Mouse (Mus musculus) lung, embryonic 14.5 days (tissue): ENCODE results near the gene Sh3bp5. TPM values are rescaled to one million over a fixed set of nuclear protein-coding genes. Genes with fewer than 3 reads are reported as not detected.

Experiments
- ATAC-seq: fragments of 200-750 bp; cut with Nextera tagmentation; 2 replicates; pipeline ENCODE4 v1.8.0; 2017; ENCODE audit warnings: mild to moderate bottlenecking, moderate TSS enrichment, moderate library complexity; ENCODE audit not compliant: insufficient read depth
- DNase-seq: peaks from one replicate; pipeline ENCODE4 v3.0.0-alpha.2; 2015
- H3K27ac ChIP-seq: fragments of 300-500 bp; sonication (generic); 2 replicates; pipeline ENCODE4 v1.5.1; 2014; ENCODE audit warnings: low read depth, mild to moderate bottlenecking, moderate library complexity
- H3K27me3 ChIP-seq: fragments of 300-500 bp; sonication (generic); 2 replicates; pipeline ENCODE4 v1.6.1; 2014; ENCODE audit warnings: low read length, control low read depth; ENCODE audit not compliant: insufficient read depth
- H3K36me3 ChIP-seq: fragments of 300-500 bp; sonication (generic); 2 replicates; pipeline ENCODE4 v1.6.1; 2014; ENCODE audit warnings: control low read depth; ENCODE audit not compliant: insufficient read depth
- H3K4me1 ChIP-seq: fragments of 300-500 bp; sonication (generic); 2 replicates; pipeline ENCODE4 v1.6.1; 2014; ENCODE audit warnings: antibody characterized with exemption, control low read depth; ENCODE audit not compliant: insufficient read depth
- H3K4me2 ChIP-seq: fragments of 300-500 bp; sonication (generic); 2 replicates; pipeline ENCODE4 v1.6.1; 2014; ENCODE audit warnings: mild to moderate bottlenecking
- H3K4me3 ChIP-seq: fragments of 300-500 bp; sonication (generic); 2 replicates; pipeline ENCODE4 v1.5.1; 2014; ENCODE audit warnings: low read depth, low read length
- H3K9ac ChIP-seq: fragments of 300-500 bp; sonication (generic); 2 replicates; pipeline ENCODE4 v1.6.1; 2014
- H3K9me3 ChIP-seq: fragments of 300-500 bp; sonication (generic); 2 replicates; pipeline ENCODE4 v1.6.1; 2016; ENCODE audit warnings: low read depth, low read length, control low read depth
- CTCF ChIP-seq: IDR thresholded peaks from 2 replicates; pipeline ENCODE4 v1.5.1; 2016; ENCODE audit warnings: antibody characterized with exemption, low read depth
- WGBS: fragments of 180-500 bp; shearing (Covaris S2); extraction: QIAGEN DNeasy Blood & Tissue Kit; methylation state at CpG from one replicate; pipeline ENCODE4 v1.1.7; 2014; 5-methylcytosine and 5-hydroxymethylcytosine counted together
- polyA plus RNA-seq: library from polyadenylated mRNA; unstranded; fragments of >200 nt; fragmentation: Nextera tagmentation; extraction: Ambion mirVana; gene quantifications from 2 replicates; pipeline ENCODE4 v1.2.1, GENCODE M21; 2014

The Sh3bp5 gene
- polyA plus RNA-seq, 1 experiment from 2014 or later = 14.8 TPM

DNA sequence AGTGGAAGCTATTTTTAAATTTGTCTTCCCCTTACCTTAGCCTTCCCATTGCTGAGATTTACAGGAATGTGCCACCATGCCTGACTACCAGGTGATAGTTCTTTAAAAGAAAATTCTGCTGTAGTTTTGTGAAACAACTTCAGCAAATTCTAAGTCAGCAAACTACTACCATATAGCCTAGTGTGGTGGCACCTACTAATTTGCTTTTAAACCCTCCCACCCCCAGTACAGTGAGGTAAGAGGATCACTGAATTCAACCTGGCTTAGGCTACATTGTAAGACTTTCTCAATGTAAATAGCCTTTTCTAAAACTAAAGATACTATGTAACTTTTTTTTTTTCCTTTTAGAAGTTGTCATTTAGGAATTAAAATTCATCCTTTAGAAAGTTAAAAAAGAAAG, 97.9 kb downstream of the Sh3bp5 start:
- ATAC-seq = no peak
- H3K36me3 ChIP-seq = peaks cover 14% of the 10 kb centered on the region
- H3K27ac ChIP-seq = no peak overlapping the region
- no peaks in the 10 kb centered on the region for H3K9me3 ChIP-seq
- no peaks in the 10 kb centered on the region for H3K27me3 ChIP-seq
- peak overlapping the region; percentile 90 for H3K4me3 ChIP-seq
- DNase-seq = no peak
- TF ChIP-seq CTCF = no peak
- H3K9ac ChIP-seq = peak overlapping the region; percentile 89
- H3K4me2 ChIP-seq = peak overlapping the region; percentile 72
- H3K4me1 ChIP-seq = 0 out of 2 replicates have a peak, but pooled peaks cover 10% of the 10 kb centered on the region

DNA sequence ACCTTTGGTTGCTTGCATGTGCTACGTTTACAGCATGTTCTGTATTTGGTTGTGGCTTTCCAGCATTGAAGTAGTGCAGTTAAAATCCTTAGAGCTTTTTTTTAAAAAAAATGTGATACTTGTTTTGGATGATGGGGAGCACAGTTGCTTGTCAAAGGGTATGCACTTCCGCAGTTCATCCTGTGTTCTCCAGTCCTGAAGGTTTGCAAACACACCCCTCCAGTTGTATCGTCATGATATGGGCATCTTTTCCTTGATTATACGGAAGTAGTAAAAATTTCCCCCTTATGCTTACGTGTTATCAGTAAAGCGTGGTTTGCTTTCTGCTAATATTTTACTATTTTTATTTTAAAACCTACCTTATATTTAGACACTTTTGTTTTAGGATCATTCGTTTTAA, 98.5 kb downstream of the Sh3bp5 start:
- Histone ChIP-seq H3K4me3 (peak overlapping the region; percentile 90), H3K9me3 (no peaks in the 10 kb centered on the region), H3K4me1 (0 out of 2 replicates have a peak, but pooled peaks cover 10% of the 10 kb centered on the region), H3K27me3 (no peaks in the 10 kb centered on the region), H3K36me3 (peaks cover 12% of the 10 kb centered on the region), H3K9ac (peak overlapping the region; percentile 89), H3K4me2 (peak overlapping the region; percentile 72), H3K27ac (peak overlapping the region; percentile 30; the same call in 1 of the 2 replicates)
- no peak for TF ChIP-seq CTCF
- 34% methylated on average over 7 of the region's 7 CpGs for WGBS
- ATAC-seq (no peak), DNase-seq (no peak)

DNA sequence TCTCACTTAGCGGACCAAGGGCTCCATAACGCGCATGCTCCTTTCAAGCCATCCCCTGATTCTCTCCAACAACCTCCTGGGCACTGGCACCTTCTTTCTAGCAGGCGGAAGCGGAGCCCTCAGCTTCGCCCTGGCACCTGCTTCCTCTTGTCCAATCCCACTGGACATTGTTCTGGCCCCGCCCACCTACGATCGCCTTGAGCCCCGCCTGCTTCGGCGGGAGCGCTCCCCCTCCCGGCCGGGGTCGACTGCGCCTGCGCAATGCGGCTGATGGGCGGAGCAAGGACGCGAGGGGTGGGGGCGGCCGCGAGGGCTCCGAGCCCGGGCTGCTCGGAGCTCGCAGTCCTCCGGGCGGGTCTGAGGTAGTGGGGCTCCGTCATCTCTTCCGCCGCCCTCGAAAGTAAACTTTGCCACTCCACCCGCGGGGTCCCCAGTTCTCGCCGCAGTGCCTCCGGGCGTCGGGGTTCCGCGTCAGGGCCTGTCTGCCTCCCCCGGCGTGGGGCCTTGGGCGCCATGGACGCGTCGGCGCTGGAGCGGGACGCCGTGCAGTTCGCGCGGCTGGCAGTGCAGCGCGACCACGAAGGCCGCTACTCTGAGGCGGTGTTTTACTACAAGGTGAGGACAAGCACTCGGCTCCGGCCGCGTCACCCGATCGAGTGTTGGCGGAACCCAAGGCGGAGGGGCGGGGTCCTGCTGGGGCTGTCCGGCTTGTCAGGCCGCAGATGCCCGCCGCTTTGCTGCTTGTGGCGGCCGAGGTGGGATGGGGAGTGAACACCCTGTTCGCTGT, 99.3 kb downstream of the Sh3bp5 start, which contains the start of gene Capn7:
TSS of gene Capn7 (plus strand) at position 270 of the 787 bp plus-strand sequence.
- Histone ChIP-seq H3K4me2 (peak within 1 kb of the TSS; percentile 72), H3K27ac (peak within 1 kb of the TSS; percentile 95), H3K4me3 (peak within 1 kb of the TSS; percentile 90), H3K36me3 (peaks cover 12% of the 10 kb centered on the region), H3K9me3 (no peaks in the 10 kb centered on the region), H3K4me1 (0 out of 2 replicates have a peak, but pooled peaks cover 10% of the 10 kb centered on the region), H3K27me3 (no peaks in the 10 kb centered on the region), H3K9ac (peak within 1 kb of the TSS; percentile 89)
- under 1% methylated on average over 78 of the region's 78 CpGs for WGBS
- peak; percentile 99 for DNase-seq
- TF ChIP-seq CTCF = peak; percentile 47
- peak; percentile 97 for ATAC-seq

DNA sequence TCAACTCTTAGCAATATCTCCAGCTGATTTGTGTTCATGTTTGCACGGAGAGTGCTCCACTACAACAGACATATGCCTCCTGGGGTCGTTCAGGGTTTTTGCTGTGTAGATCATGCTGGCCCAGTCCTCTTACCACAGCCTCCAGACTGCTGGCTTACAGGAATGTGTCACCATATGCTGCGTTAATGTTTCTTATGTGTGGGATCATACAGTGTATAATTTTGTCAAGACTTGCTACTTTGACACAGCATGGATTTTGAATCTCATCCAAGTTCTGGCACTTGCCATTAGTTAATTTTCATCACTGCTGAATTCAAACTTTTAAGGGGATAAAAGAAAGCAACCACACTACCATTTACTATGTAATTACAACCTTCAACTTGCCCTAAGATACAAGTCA, 100.1 kb downstream of the Sh3bp5 start:
- Histone ChIP-seq H3K9me3 (no peaks in the 10 kb centered on the region), H3K4me2 (peak overlapping the region; percentile 72), H3K4me3 (peak overlapping the region; percentile 90), H3K4me1 (0 out of 2 replicates have a peak, but pooled peaks cover 10% of the 10 kb centered on the region), H3K27ac (no peak overlapping the region), H3K36me3 (peaks cover 8% of the 10 kb centered on the region; the same call in 1 of the 2 replicates), H3K27me3 (no peaks in the 10 kb centered on the region), H3K9ac (peak overlapping the region; percentile 34; the same call in 1 of the 2 replicates)
- no peak for DNase-seq
- WGBS = 49% methylated on average over 3 of the region's 3 CpGs
- no peak for ATAC-seq
- no peak for TF ChIP-seq CTCF

DNA sequence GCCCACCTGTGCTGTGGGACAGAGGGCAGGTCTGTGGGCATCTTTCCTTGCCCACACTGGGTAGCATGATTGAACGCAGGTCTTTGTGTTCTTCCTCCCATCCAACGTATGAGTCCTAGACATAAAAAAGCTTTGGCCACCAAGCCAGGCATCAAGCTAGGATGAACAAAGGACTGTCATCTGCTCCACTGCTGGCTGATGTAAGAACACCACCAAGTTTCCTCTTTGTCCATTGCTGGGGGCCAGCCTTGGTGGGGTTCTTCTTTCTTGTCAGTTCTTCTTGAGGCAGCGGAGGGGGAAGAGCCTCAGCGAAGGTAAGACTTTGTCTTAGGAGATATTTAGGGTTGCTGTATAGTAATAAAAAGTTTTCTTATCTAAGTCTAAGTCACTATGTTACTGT, 104.9 kb downstream of the Sh3bp5 start:
- Histone ChIP-seq H3K4me1 (0 out of 2 replicates have a peak, but pooled peaks cover 4% of the 10 kb centered on the region), H3K27ac (no peak overlapping the region), H3K27me3 (0 out of 2 replicates have a peak, but pooled peaks cover 3% of the 10 kb centered on the region), H3K36me3 (no peaks in the 10 kb centered on the region), H3K9ac (no peak overlapping the region), H3K9me3 (no peaks in the 10 kb centered on the region), H3K4me2 (no peak overlapping the region), H3K4me3 (no peak overlapping the region)
- TF ChIP-seq CTCF = no peak
- ATAC-seq (no peak), DNase-seq (no peak)
- 73% methylated on average over 4 of the region's 4 CpGs for WGBS

DNA sequence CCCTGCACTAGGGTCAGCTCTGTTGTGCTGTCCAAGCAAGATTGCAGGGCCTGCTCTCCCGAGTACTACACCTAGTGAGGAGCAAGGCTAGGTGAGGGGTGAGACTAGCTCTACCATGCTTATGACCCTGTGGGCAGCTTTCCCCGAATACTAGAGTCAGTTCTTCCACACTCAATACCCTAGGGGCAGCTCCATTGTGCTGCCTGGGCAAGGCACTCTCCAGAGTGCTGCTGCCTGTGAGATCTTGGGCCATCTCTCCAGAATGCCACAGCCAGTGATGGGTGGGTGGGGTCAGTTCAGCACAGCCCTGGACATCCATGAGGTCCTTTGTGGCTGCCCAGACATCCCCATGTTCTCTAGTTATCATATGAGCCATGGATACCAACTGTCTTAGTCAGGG, 106.1 kb downstream of the Sh3bp5 start:
- Histone ChIP-seq H3K9me3 (no peaks in the 10 kb centered on the region), H3K4me1 (no peaks in the 10 kb centered on the region), H3K27me3 (0 out of 2 replicates have a peak, but pooled peaks cover 3% of the 10 kb centered on the region), H3K27ac (no peak overlapping the region), H3K9ac (no peak overlapping the region), H3K4me3 (no peak overlapping the region), H3K4me2 (no peak overlapping the region), H3K36me3 (no peaks in the 10 kb centered on the region)
- 54% methylated on average over 2 of the region's 2 CpGs for WGBS
- ATAC-seq (no peak), DNase-seq (no peak)
- no peak for TF ChIP-seq CTCF

DNA sequence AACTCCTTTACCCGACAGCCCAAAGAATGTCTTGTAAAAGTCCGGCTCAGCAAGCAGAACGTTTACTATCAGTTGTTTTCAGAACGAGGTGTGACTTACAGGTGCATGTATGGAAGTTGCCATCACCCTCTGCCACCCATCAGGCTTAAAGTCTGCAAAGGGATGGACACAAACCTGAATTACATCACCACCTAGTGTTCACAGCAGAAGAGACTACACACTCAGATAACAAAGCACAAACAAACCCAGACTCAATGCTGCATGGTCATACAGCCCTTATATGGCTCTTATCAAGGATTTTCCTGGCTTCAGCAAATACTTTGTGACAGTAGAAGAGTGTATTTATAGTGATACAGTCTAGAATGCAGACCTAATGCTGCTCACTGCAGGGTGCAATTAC, 108.2 kb downstream of the Sh3bp5 start:
- TF ChIP-seq CTCF = peak; percentile 26
- H3K4me1 ChIP-seq = no peaks in the 10 kb centered on the region
- no peaks in the 10 kb centered on the region for H3K9me3 ChIP-seq
- WGBS = 64% methylated on average over 4 of the region's 4 CpGs
- no peak overlapping the region for H3K4me3 ChIP-seq
- H3K4me2 ChIP-seq = no peak overlapping the region
- no peak for ATAC-seq
- H3K9ac ChIP-seq = no peak overlapping the region
- H3K27me3 ChIP-seq = 0 out of 2 replicates have a peak, but pooled peaks cover 3% of the 10 kb centered on the region
- no peak overlapping the region for H3K27ac ChIP-seq
- DNase-seq = no peak
- no peaks in the 10 kb centered on the region for H3K36me3 ChIP-seq
